Mouse (Mus musculus) small intestine, adult 2 months (tissue): Measurements from ENCODE around the gene Atic. TPM values are rescaled to one million over a fixed set of nuclear protein-coding genes. Genes with fewer than 3 reads are reported as not detected.

Experiments
- H3K27ac ChIP-seq: fragments of 200-500 bp; 2 replicates; pipeline ENCODE4 v1.5.1; 2012; ENCODE audit warnings: low read depth, low read length, control low read depth, inconsistent platforms; ENCODE audit not compliant: insufficient read depth
- H3K27me3 ChIP-seq: fragments of 200-500 bp; 2 replicates; pipeline ENCODE4 v1.6.1; 2012; ENCODE audit warnings: mild to moderate bottlenecking, moderate library complexity, low read length, inconsistent platforms; ENCODE audit not compliant: control insufficient read depth, insufficient read depth
- H3K36me3 ChIP-seq: fragments of 200-500 bp; 2 replicates; pipeline ENCODE4 v1.6.1; 2012; ENCODE audit warnings: mild to moderate bottlenecking, low read length, control low read depth, inconsistent platforms; ENCODE audit not compliant: control insufficient read depth, insufficient read depth
- H3K4me1 ChIP-seq: fragments of 200-500 bp; 2 replicates; pipeline ENCODE4 v1.6.1; 2012; ENCODE audit warnings: low read length, inconsistent platforms, mixed read lengths; ENCODE audit not compliant: control insufficient read depth, insufficient read depth, insufficient read length
- H3K4me3 ChIP-seq: fragments of 200-500 bp; 2 replicates; pipeline ENCODE4 v1.5.1; 2012; ENCODE audit warnings: low read depth, mild to moderate bottlenecking, control low read depth, inconsistent platforms, low read length, moderate library complexity
- CTCF ChIP-seq: fragments of 200-500 bp; IDR thresholded peaks from 2 replicates; pipeline ENCODE4 v1.5.1; 2012; ENCODE audit warnings: low read depth, mild to moderate bottlenecking, control low read depth, inconsistent platforms, low read length, moderate library complexity, mixed read lengths; ENCODE audit not compliant: insufficient replicate concordance, insufficient read length; ENCODE audit errors: extremely low read depth
- POLR2A ChIP-seq: fragments of 200-500 bp; IDR thresholded peaks from 2 replicates; pipeline ENCODE4 v1.6.1; 2012; ENCODE audit warnings: low read depth, mild to moderate bottlenecking, control low read depth, inconsistent platforms, low read length, moderate library complexity
- WGBS: fragments of 180-500 bp; shearing (Covaris S2); methylation state at CpG from one replicate; pipeline ENCODE4 v1.1.7; 2018; 5-methylcytosine and 5-hydroxymethylcytosine counted together
- polyA plus RNA-seq: library from polyadenylated mRNA; depleted of rRNA; stranded (reverse); fragments of >200 nt; gene quantifications from 2 replicates; pipeline ENCODE4 v1.2.3, GENCODE M21; 2012; rRNA removed

The Atic gene
- 10.0 and 13.9 TPM in 2 replicates for polyA plus RNA-seq

- peaks cover 7% of the 10 kb centered on the region; the same call in 1 of the 2 replicates for H3K4me1 ChIP-seq
- under 1% methylated on average over 55 of the region's 55 CpGs for WGBS
- H3K4me3 ChIP-seq, result peak within 1 kb of the TSS; percentile 76
- peaks cover 6% of the 10 kb centered on the region for H3K36me3 ChIP-seq
- H3K27me3 ChIP-seq, result no peaks in the 10 kb centered on the region
- H3K27ac ChIP-seq, result no peak within 1 kb of the TSS
- TF ChIP-seq POLR2A, result peak; percentile 49
- no peak for TF ChIP-seq CTCF
Observed at GRCm38 (mm10) chr1:71556688-71557612, at the start of gene Atic. Atic (plus strand) TSS chr1:71557150.

DNA sequence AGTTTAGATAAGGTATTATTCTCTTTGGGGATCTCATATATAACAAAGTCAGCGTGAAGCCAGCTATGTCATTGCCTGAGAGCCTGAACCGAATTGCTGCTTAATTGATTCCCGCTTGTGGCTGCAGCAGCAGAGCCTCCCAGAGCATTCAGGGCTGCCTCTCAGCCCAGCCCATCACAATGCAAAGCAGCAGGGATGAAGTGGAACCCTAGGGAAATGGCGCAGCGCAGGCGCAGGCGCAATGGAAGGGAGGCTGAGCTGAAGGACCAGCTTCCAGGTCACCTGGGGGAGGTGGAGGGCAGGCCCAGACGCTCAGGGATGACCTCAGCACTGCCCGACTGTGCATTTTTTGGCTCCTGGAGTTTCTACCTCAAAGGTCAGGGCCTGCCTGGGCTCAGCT lies 49.7 kb upstream of the Atic start:
- H3K27ac ChIP-seq, result no peak overlapping the region
- H3K4me3 ChIP-seq, result no peak overlapping the region
- 0 out of 2 replicates have a peak, but pooled peaks cover 2% of the 10 kb centered on the region for H3K4me1 ChIP-seq
- TF ChIP-seq CTCF, result no peak
- TF ChIP-seq POLR2A, result no peak
- H3K27me3 ChIP-seq, result no peaks in the 10 kb centered on the region
- WGBS, result 65% methylated on average over 9 of the region's 9 CpGs
- H3K36me3 ChIP-seq, result no peaks in the 10 kb centered on the region

DNA sequence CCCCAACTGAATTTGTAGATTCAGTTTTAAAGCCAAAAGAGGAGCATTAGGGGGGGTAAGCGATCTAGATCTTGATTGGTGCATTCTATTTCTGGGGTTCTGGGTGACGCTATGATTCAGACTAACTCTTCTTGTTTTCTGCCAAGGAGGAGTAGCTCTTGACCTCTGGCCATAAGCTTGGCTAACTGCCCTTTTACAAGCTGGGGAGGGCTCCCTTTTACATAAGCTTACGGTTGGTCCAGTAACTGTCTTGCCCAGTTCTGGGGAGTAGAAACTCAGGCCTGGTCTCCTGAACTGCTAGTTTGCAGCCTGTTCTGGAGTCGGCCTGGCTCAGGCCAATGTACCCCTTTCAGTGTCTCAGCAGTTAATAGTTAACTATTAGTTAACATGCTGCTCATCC lies 41.9 kb upstream of the Atic start:
- WGBS, result 72% methylated on average over 4 of the region's 4 CpGs
- Histone ChIP-seq H3K27ac (no peak overlapping the region), H3K4me1 (no peaks in the 10 kb centered on the region; the same call in 1 of the 2 replicates), H3K36me3 (no peaks in the 10 kb centered on the region), H3K4me3 (no peak overlapping the region), H3K27me3 (no peaks in the 10 kb centered on the region)
- TF ChIP-seq CTCF (no peak), POLR2A (no peak)

- 78% methylated on average over 18 of the region's 18 CpGs for WGBS
- no peaks in the 10 kb centered on the region for H3K36me3 ChIP-seq
- 0 out of 2 replicates have a peak, but pooled peaks cover 2% of the 10 kb centered on the region for H3K4me1 ChIP-seq
- H3K27ac ChIP-seq, result no peak overlapping the region
- no peak overlapping the region for H3K4me3 ChIP-seq
- TF ChIP-seq POLR2A, result no peak
- TF ChIP-seq CTCF, result no peak
- no peaks in the 10 kb centered on the region for H3K27me3 ChIP-seq
Observed at GRCm38 (mm10) chr1:71528808-71529648, 27.9 kb upstream of the Atic start.

DNA sequence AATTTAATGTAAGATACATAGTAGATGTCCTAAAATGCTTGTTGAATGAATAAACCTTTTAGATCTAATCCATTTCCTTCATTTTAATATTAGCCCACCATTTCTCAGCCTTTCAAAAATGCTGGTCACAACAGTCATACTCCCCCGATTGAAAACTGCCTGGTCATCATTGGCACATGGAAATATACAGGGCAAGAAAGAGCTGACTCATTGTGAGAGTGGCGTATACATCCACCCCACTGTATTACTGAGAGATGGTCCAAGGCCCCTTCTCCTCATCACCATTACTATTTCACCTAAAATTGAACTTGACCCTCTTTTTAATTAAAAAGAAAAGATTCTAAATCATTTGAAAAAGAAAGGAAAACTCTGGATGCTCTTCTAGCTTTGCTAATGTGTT lies 26.2 kb upstream of the Atic start:
- 59% methylated on average over 2 of the region's 2 CpGs for WGBS
- no peak overlapping the region for H3K4me3 ChIP-seq
- H3K27me3 ChIP-seq, result no peaks in the 10 kb centered on the region
- no peak overlapping the region for H3K27ac ChIP-seq
- 0 out of 2 replicates have a peak, but pooled peaks cover 2% of the 10 kb centered on the region for H3K4me1 ChIP-seq
- H3K36me3 ChIP-seq, result no peaks in the 10 kb centered on the region
- TF ChIP-seq CTCF, result no peak
- no peak for TF ChIP-seq POLR2A

GRCm38 (mm10) chr1:71531653-71532052 lies 25.3 kb upstream of the Atic start:
- H3K27ac ChIP-seq, result no peak overlapping the region
- 0 out of 2 replicates have a peak, but pooled peaks cover 2% of the 10 kb centered on the region for H3K4me1 ChIP-seq
- H3K27me3 ChIP-seq, result no peaks in the 10 kb centered on the region
- no peak for TF ChIP-seq POLR2A
- peak; percentile 60; the same call in 1 of the 2 replicates for TF ChIP-seq CTCF
- no peaks in the 10 kb centered on the region for H3K36me3 ChIP-seq
- 21% methylated on average over 7 of the region's 7 CpGs for WGBS
- H3K4me3 ChIP-seq, result no peak overlapping the region
